Comparison of ENCODE assay signal across 33 mouse cellular contexts in the genomic region with DNA sequence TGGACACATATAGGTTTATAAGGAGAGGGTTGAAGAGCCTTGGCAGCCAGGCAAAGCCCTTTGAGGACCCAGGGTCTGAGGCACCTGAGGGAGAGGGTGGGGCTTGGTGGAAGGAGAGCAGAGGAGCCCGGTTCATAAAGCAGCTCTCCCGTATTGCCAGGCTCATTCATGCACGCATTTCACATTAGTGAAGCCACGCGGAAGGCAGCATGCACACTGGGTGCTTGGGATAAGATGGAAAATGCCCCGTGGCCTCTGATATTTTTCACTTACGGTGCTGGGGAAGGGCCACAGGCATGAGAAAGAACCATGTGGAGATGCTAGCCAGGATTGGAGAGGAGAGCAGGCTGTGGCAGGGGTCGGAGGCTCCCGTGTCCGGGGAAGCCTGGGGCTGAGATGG. TPM values are rescaled to one million over a fixed set of nuclear protein-coding genes. Genes with fewer than 3 reads are reported as not detected.
DNase-seq lines count a peak whose midpoint lies in the region; TF ChIP-seq lines count a peak whose summit lies in the region.
"Had no signal": no experiment of that assay in that cellular context is flagged by ENCODE, and none has a peak within 500 bp of the region (broad histone marks: within the 10 kb centered on the region; RNA-seq: fewer than 3 reads in every experiment).

No protein-coding gene starts in this region.

- H3K4me3 ChIP-seq in gastrocnemius, adult 2 months, result no peak overlapping the region
- H3K4me3 ChIP-seq: embryonic facial prominence, embryonic 10.5 days; embryonic facial prominence, embryonic 13.5 days; erythroblast, embryonic 14.5 days; forebrain, embryonic 13.5 days; hindbrain, embryonic 12.5 days had no signal

- no peak overlapping the region for H3K27ac ChIP-seq in gastrocnemius, adult 2 months
- H3K27ac ChIP-seq: embryonic facial prominence, embryonic 10.5 days; embryonic facial prominence, embryonic 13.5 days; forebrain, embryonic 13.5 days; hindbrain, embryonic 12.5 days; hindbrain, postnatal 0 days had no signal

- peak; percentile 13 for DNase-seq in gastrocnemius, adult 2 months
- no peak for DNase-seq in gastrocnemius, postnatal 25 days
- peak; percentile 12 for DNase-seq in Muller cell, postnatal 12 days (ENCODE audit: inconsistent ontology term)
- peak; percentile 43 for DNase-seq in brain, embryonic 14.5 days (ENCODE audit: low read depth)
- DNase-seq in retina, postnatal 1 day, result peak; percentile 77
- DNase-seq in right cerebral cortex, postnatal 4 days, result no peak
- DNase-seq: adrenal gland, adult 8-10 months; adrenal gland, postnatal 25 days; cerebellum, adult 18-20 months; cerebellum, adult 9-11 months; cerebellum, postnatal 36 days; embryo, embryonic 11 days; forebrain, postnatal 0 days; gastrocnemius, postnatal 10 days; heart, adult 11 months had no signal

- intact Hi-C loops in gastrocnemius, adult 2 months (cut with DNase I), result no loop called here

- TF ChIP-seq POLR2A in brain, embryonic 14.5 days (IDR thresholded peaks at IDR 0.05; ENCODE audit: borderline replicate concordance, extremely low read depth, insufficient read depth, insufficient read length, poor library complexity, severe bottlenecking), result no peak

- no peak for TF ChIP-seq CTCF in gastrocnemius, adult 2 months (IDR thresholded peaks at IDR 0.05)
- TF ChIP-seq CTCF in brain, embryonic 14.5 days (IDR thresholded peaks at IDR 0.05; ENCODE audit: borderline replicate concordance, extremely low read depth, insufficient read depth, insufficient read length), result no peak

RNA-seq across cellular contexts. Expression of a gene that starts 13.0 kb away (rescaled TPM):
- not detected for total RNA-seq in gastrocnemius, adult 2 months (2021)
- total RNA-seq in gastrocnemius, postnatal 25 days (2021), result not detected
- 0.29 and 0.81 TPM in 2 replicates for polyA plus RNA-seq in brain, embryonic 14.5 days (2012; rRNA removed)
- total RNA-seq: adrenal gland, adult 8-10 months; adrenal gland, postnatal 25 days; gastrocnemius, postnatal 4 days; heart, adult 8-10 months; heart, postnatal 25 days; hematopoietic stem cell, adult 5-6 weeks; MEL had no signal
- polyA plus RNA-seq: C2C12; CD4-positive, CD25-positive, alpha-beta regulatory T cell, adult 4 months; embryonic facial prominence, embryonic 10.5 days; erythroblast, embryonic 14.5 days; forebrain, embryonic 13.5 days; heart, embryonic 11.5 days; heart, embryonic 14.5 days; heart, postnatal 0 days; inflammation-experienced regulatory T-cells, adult 6 months; intestine, embryonic 16.5 days had no signal

RNA-seq across cellular contexts. Expression of a gene that starts 44.2 kb away (rescaled TPM):
- total RNA-seq in gastrocnemius, adult 2 months (2021), result 1 to 10 TPM; 2.5 to 5.3 TPM
- total RNA-seq in gastrocnemius, postnatal 25 days (2021), result 1 to 10 TPM; 3.1 to 6.7 TPM
- polyA plus RNA-seq in brain, embryonic 14.5 days (2012; rRNA removed), result 22.6 and 26.5 TPM in 2 replicates

Comparison
In these comparisons a context has a peak if more than half of its experiments do, and no peak if none do; other contexts are left out.
1. DNase-seq: peak in gastrocnemius, adult 2 months (single experiment), Muller cell, postnatal 12 days (single experiment), brain, embryonic 14.5 days (single experiment) and retina, postnatal 1 day (single experiment); none in gastrocnemius, postnatal 25 days (single experiment) and right cerebral cortex, postnatal 4 days (single experiment).